Mouse (Mus musculus) colon, adult 2 months (tissue): ENCODE results near the gene Lrat. TPM values are rescaled to one million over a fixed set of nuclear protein-coding genes. Genes with fewer than 3 reads are reported as not detected.

Source experiments
- polyA plus RNA-seq: library from polyadenylated mRNA; depleted of rRNA; stranded (reverse); fragments of >200 nt; gene quantifications from 2 replicates; pipeline ENCODE4 v1.2.3, GENCODE M21; 2012; rRNA removed

The Lrat gene
- 0.64 and 1.1 TPM in 2 replicates for polyA plus RNA-seq

GRCm38 (mm10) chr3:82903613-82904205 is at the start of gene Lrat:
TSS of gene Lrat (minus strand) at chr3:82903973.

GRCm38 (mm10) chr3:82876372-82876739 is 27.4 kb downstream of the Lrat start, which contains the start of gene Rbm46:
TSS of gene Rbm46 (minus strand) at chr3:82876483.

Other genes starting within 250 kb of the Lrat start
- gene Rbm46, start 27.5 kb downstream of the Lrat start, polyA plus RNA-seq, result not detected in 2 replicates
- 0.14 TPM in 1 of 2 replicates, not detected in the other for gene Fgg, start 103.8 kb upstream of the Lrat start, polyA plus RNA-seq
- gene Fga, start 122.1 kb upstream of the Lrat start, polyA plus RNA-seq, result 0.08 TPM in 1 of 2 replicates, not detected in the other
- gene Fgb, start 145.9 kb upstream of the Lrat start, polyA plus RNA-seq, result 0.02 and 0.05 TPM in 2 replicates
- 19.9 and 23.2 TPM in 2 replicates for gene Plrg1, start 151.5 kb upstream of the Lrat start, polyA plus RNA-seq
- 0.10 and 0.13 TPM in 2 replicates for gene Dchs2, start 224.0 kb upstream of the Lrat start, polyA plus RNA-seq